Mouse (Mus musculus) cortical plate, adult 2 months (tissue): ENCODE results near the gene Keap1. TPM values are rescaled to one million over a fixed set of nuclear protein-coding genes. Genes with fewer than 3 reads are reported as not detected.
"Not testable (repeated sequence)": the region's sequence is repeated elsewhere in the genome, so short reads cannot be mapped to it uniquely, and the experiment has no call there.

Experiments used
- H3K27ac ChIP-seq: fragments of 200-500 bp; 2 replicates; pipeline ENCODE4 v1.5.1; 2012; ENCODE audit warnings: low read length, control low read depth, inconsistent platforms; ENCODE audit not compliant: insufficient read depth
- H3K4me1 ChIP-seq: fragments of 200-500 bp; 2 replicates; pipeline ENCODE4 v1.6.1; 2011; ENCODE audit warnings: low read length; ENCODE audit not compliant: control insufficient read depth, insufficient read depth
- H3K4me3 ChIP-seq: fragments of 200-500 bp; 2 replicates; pipeline ENCODE4 v1.5.1; 2011; ENCODE audit warnings: mild to moderate bottlenecking, low read length, control low read depth; ENCODE audit not compliant: insufficient read depth
- CTCF ChIP-seq: fragments of 200-500 bp; IDR thresholded peaks from 2 replicates; pipeline ENCODE4 v1.5.1; 2011; ENCODE audit warnings: mild to moderate bottlenecking, control low read depth, low read length; ENCODE audit not compliant: insufficient read depth; ENCODE audit errors: extremely low read depth
- POLR2A ChIP-seq: fragments of 200-500 bp; IDR thresholded peaks from 2 replicates; pipeline ENCODE4 v1.6.1; 2011; ENCODE audit warnings: mild to moderate bottlenecking, low read length, control low read depth; ENCODE audit not compliant: insufficient read depth; ENCODE audit errors: extremely low read depth
- polyA plus RNA-seq: library from polyadenylated mRNA; depleted of rRNA; stranded (reverse); fragments of >200 nt; gene quantifications from 2 replicates; pipeline ENCODE4 v1.2.3, GENCODE M21; 2012

Gene Keap1
- polyA plus RNA-seq, 1 experiment: 62.3 TPM

GRCm38 (mm10) chr9:21264272-21264999 lies 25.3 kb upstream of the Keap1 start:
- H3K4me1 ChIP-seq: peaks cover 3% of the 10 kb centered on the region; the same call in 1 of the 2 replicates
- H3K4me3 ChIP-seq: peak overlapping the region; percentile 55
- no peak overlapping the region for H3K27ac ChIP-seq
- TF ChIP-seq POLR2A (no peak), CTCF (no peak)

GRCm38 (mm10) chr9:21261831-21262230 lies 22.7 kb upstream of the Keap1 start:
- TF ChIP-seq POLR2A (no peak), CTCF (no peak)
- Histone ChIP-seq H3K27ac (no peak overlapping the region), H3K4me3 (no peak overlapping the region), H3K4me1 (peaks cover 3% of the 10 kb centered on the region; the same call in 1 of the 2 replicates)

GRCm38 (mm10) chr9:21260491-21261040 lies 21.4 kb upstream of the Keap1 start:
- H3K4me1 ChIP-seq: no peaks in the 10 kb centered on the region
- H3K27ac ChIP-seq: no peak overlapping the region
- TF ChIP-seq POLR2A (no peak), CTCF (no peak)
- H3K4me3 ChIP-seq: no peak overlapping the region

- H3K27ac ChIP-seq, H3K4me1 ChIP-seq, H3K4me3 ChIP-seq: not testable (repeated sequence)
Observed at GRCm38 (mm10) chr9:21256349-21256748, 17.2 kb upstream of the Keap1 start.

GRCm38 (mm10) chr9:21254690-21255089 lies 15.5 kb upstream of the Keap1 start:
- TF ChIP-seq POLR2A (no peak), CTCF (no peak)
- Histone ChIP-seq H3K4me1 (no peaks in the 10 kb centered on the region), H3K4me3 (no peak overlapping the region), H3K27ac (no peak overlapping the region)

- H3K27ac ChIP-seq: no peak overlapping the region
- TF ChIP-seq POLR2A: no peak
- TF ChIP-seq CTCF: no peak
- no peak overlapping the region for H3K4me3 ChIP-seq
- no peaks in the 10 kb centered on the region for H3K4me1 ChIP-seq
Observed at GRCm38 (mm10) chr9:21251116-21251735, 12.1 kb upstream of the Keap1 start.

GRCm38 (mm10) chr9:21250509-21250908 lies 11.3 kb upstream of the Keap1 start:
- TF ChIP-seq POLR2A (no peak), CTCF (no peak)
- Histone ChIP-seq H3K4me3 (no peak overlapping the region), H3K4me1 (no peaks in the 10 kb centered on the region), H3K27ac (no peak overlapping the region)

GRCm38 (mm10) chr9:21249629-21250508 lies 10.7 kb upstream of the Keap1 start:
- Histone ChIP-seq H3K4me3 (no peak overlapping the region), H3K27ac (0 out of 2 replicates have a peak overlapping the region, but pooled peaks have one; percentile 52), H3K4me1 (no peaks in the 10 kb centered on the region)
- no peak for TF ChIP-seq CTCF
- TF ChIP-seq POLR2A: no peak

- Histone ChIP-seq H3K4me1 (no peaks in the 10 kb centered on the region; the same call in 1 of the 2 replicates), H3K4me3 (peak within 1 kb of the TSS; percentile 9), H3K27ac (peak within 1 kb of the TSS; percentile 96)
- no peak for TF ChIP-seq POLR2A
- no peak for TF ChIP-seq CTCF
Observed at GRCm38 (mm10) chr9:21248326-21248725, 9.2 kb upstream of the Keap1 start, which contains the start of gene S1pr5. S1pr5 (minus strand) TSS chr9:21248443.
